ENCODE assay signal across 16 mouse cellular contexts in genomic region chr5:121122577-121122976, GRCm38 (mm10).
"Had no signal": no experiment of that assay in that cellular context is flagged by ENCODE, and none has a peak within 500 bp of the region (broad histone marks: within the 10 kb centered on the region; RNA-seq: fewer than 3 reads in every experiment).

No protein-coding gene starts in this region.

- H3K4me2 ChIP-seq: limb, embryonic 13.5 days; liver, embryonic 13.5 days; neural tube, embryonic 15.5 days had no signal

- H3K36me3 ChIP-seq: limb, embryonic 13.5 days; liver, embryonic 13.5 days; neural tube, embryonic 15.5 days had no signal

- H3K9me3 ChIP-seq: limb, embryonic 13.5 days; liver, embryonic 13.5 days; neural tube, embryonic 15.5 days had no signal

- H3K27ac ChIP-seq: limb, embryonic 13.5 days; liver, embryonic 13.5 days; neural tube, embryonic 15.5 days had no signal

- H3K4me3 ChIP-seq: limb, embryonic 13.5 days; liver, embryonic 13.5 days; myocyte; neural tube, embryonic 15.5 days had no signal

- H3K4me1 ChIP-seq: liver, embryonic 13.5 days had no signal

- H3K9ac ChIP-seq: limb, embryonic 13.5 days; liver, embryonic 13.5 days; neural tube, embryonic 15.5 days had no signal

- DNase-seq: kidney, adult 8-10 months; kidney, postnatal 25 days; layer of hippocampus, adult 9-11 months; left cerebral cortex, postnatal 4 days; liver, embryonic 13.5 days; lung, adult 2 months; lung, postnatal 36 days; midbrain, embryonic 14.5 days; right cerebral cortex, adult 18-20 months; right cerebral cortex, postnatal 25 days; thymus, postnatal 36 days had no signal

- H3K27me3 ChIP-seq: limb, embryonic 13.5 days; liver, embryonic 13.5 days; neural tube, embryonic 15.5 days had no signal

- ATAC-seq: intestine, postnatal 0 days; lung, postnatal 0 days had no signal
